In the genomic region with DNA sequence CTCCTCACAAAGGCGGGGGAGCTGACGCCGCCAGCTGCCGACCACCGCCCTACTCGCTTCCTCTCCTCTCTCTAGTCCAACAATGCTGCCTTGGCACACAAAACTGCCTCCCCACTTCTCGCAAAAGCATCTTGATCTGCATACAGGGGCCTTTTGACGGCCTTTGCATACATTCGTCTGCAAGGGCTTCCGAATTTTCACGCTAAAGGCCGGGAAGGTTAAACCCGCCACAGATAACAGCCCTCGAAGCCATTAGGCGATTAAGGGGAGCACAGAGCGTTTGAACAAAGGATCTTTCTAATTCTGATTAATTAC, we compare ENCODE assay signal across 9 mouse cellular contexts. TPM values are rescaled to one million over a fixed set of nuclear protein-coding genes. Genes with fewer than 3 reads are reported as not detected.
DNase-seq lines count a peak whose midpoint lies in the region; ATAC-seq and TF ChIP-seq lines count a peak whose summit lies in the region.
"Had no signal": no experiment of that assay in that cellular context is flagged by ENCODE, and none has a peak within 500 bp of the region (broad histone marks: within the 10 kb centered on the region; RNA-seq: fewer than 3 reads in every experiment).

No protein-coding gene starts in this region.

- in situ Hi-C loops in CH12.LX (cut with MboI; ENCODE audit: low pct_ligation_motif_present, low pct_unique_long_range_greater_than_20kb, low sequenced_read_pairs): loop anchor here (10.0 kb wide), 1 partner anchor 94 kb away; no protein-coding TSS in a partner anchor

- peaks cover 18% of the 10 kb centered on the region for H3K79me2 ChIP-seq in CH12.LX (replicated peaks; ENCODE audit: control insufficient read depth, extremely low read depth, insufficient read depth, poor library complexity, severe bottlenecking)
- no peaks in the 10 kb centered on the region for H3K79me2 ChIP-seq in liver, adult 2 months (ENCODE audit: control insufficient read depth, insufficient read depth, low read length)

- WGBS in embryonic facial prominence, embryonic 13.5 days: 26% methylated on average over 16 of the region's 16 CpGs
- WGBS in hindbrain, embryonic 10.5 days: 25% methylated on average over 16 of the region's 16 CpGs
- under 1% methylated on average over 16 of the region's 16 CpGs for WGBS in liver, adult 2 months
- WGBS in midbrain, embryonic 16.5 days: 21% methylated on average over 16 of the region's 16 CpGs

- no peak for TF ChIP-seq POLR2A in CH12.LX (IDR thresholded peaks at IDR 0.05; ENCODE audit: low read depth, low read length)
- no peak for TF ChIP-seq POLR2A in liver, adult 2 months (IDR thresholded peaks at IDR 0.05; ENCODE audit: extremely low read depth, insufficient read depth, low read length)

- dilution Hi-C loops in CH12.LX (cut with MboI; ENCODE audit: extremely low pct_ligation_motif_present, extremely low pct_unique_long_range_greater_than_20kb, low sequenced_read_pairs): no loop called here

- TF ChIP-seq RAD21 in CH12.LX (IDR thresholded peaks at IDR 0.05; ENCODE audit: low read depth, low read length): no peak

- no peak overlapping the region for H3K4me2 ChIP-seq in CH12.LX (ENCODE audit: insufficient read depth, low read depth, poor library complexity, severe bottlenecking)
- peak overlapping the region; percentile 56 for H3K4me2 ChIP-seq in embryonic facial prominence, embryonic 13.5 days
- no peak overlapping the region for H3K4me2 ChIP-seq in midbrain, embryonic 16.5 days (ENCODE audit: low read length)

- ATAC-seq in embryonic facial prominence, embryonic 13.5 days (ENCODE audit: insufficient number of reproducible peaks, insufficient read depth, low FRiP score, low TSS enrichment, low read depth): no peak
- no peak for ATAC-seq in midbrain, embryonic 16.5 days

- DNase-seq in cerebellum, adult 9-11 months: peak; percentile 25
- DNase-seq in cerebellum, adult 11 months: no peak
- DNase-seq in CH12.LX (ENCODE audit: extremely low read depth): no peak
- peak; percentile 42 for DNase-seq in hindbrain, embryonic 10.5 days (ENCODE audit: low spot score)
- DNase-seq in liver, adult 2 months (ENCODE audit: extremely low read depth, low read depth, low spot score): no peak
- DNase-seq in MN1 (ENCODE audit: low spot score): no peak

- TF ChIP-seq EP300 in CH12.LX (IDR thresholded peaks at IDR 0.05; ENCODE audit: low read length): no peak

- H3K4me3 ChIP-seq in CH12.LX (replicated peaks in 1 of 3; ENCODE audit: low read depth in 2 of 3, low read length in 2 of 3, poor library complexity in 1 of 3): peak overlapping the region; percentile 70 to 86 (median 70)
- H3K4me3 ChIP-seq in embryonic facial prominence, embryonic 13.5 days: peak overlapping the region; percentile 54
- H3K4me3 ChIP-seq in hindbrain, embryonic 10.5 days: peak overlapping the region; percentile 64
- peak overlapping the region; percentile 61 for H3K4me3 ChIP-seq in liver, adult 2 months (ENCODE audit: insufficient read depth, low read depth, low read length)
- H3K4me3 ChIP-seq in midbrain, embryonic 16.5 days (ENCODE audit: low read depth, low read length): peak overlapping the region; percentile 57

- no peak for TF ChIP-seq CTCF in CH12.LX (conservative IDR thresholded peaks at IDR 0.05 in 1 of 2, IDR thresholded peaks at IDR 0.05 in 1 of 2; ENCODE audit: low read depth in 2 of 2, low read length in 2 of 2)
- TF ChIP-seq CTCF in liver, adult 2 months (IDR thresholded peaks at IDR 0.05; ENCODE audit: low read depth, low read length): no peak

- peaks cover 5 to 7% of the 10 kb centered on the region in 2 experiments for H3K36me3 ChIP-seq in CH12.LX (replicated peaks in 1 of 2; ENCODE audit: control insufficient read depth in 1 of 2, insufficient read depth in 1 of 2, low read length in 1 of 2)
- no peaks in the 10 kb centered on the region for H3K36me3 ChIP-seq in embryonic facial prominence, embryonic 13.5 days
- H3K36me3 ChIP-seq in hindbrain, embryonic 10.5 days: peaks cover 8% of the 10 kb centered on the region
- H3K36me3 ChIP-seq in liver, adult 2 months (ENCODE audit: control insufficient read depth, insufficient read depth, low read length): peaks cover 5% of the 10 kb centered on the region; the same call in 1 of the 2 replicates
- no peaks in the 10 kb centered on the region for H3K36me3 ChIP-seq in midbrain, embryonic 16.5 days (ENCODE audit: control insufficient read depth, insufficient read depth, low read length)

- peaks cover 5 to 28% of the 10 kb centered on the region in 2 experiments; a peak in 3 of 4 replicates for H3K4me1 ChIP-seq in CH12.LX (ENCODE audit: control insufficient read depth in 1 of 2, insufficient read depth in 2 of 2)
- H3K4me1 ChIP-seq in embryonic facial prominence, embryonic 13.5 days: no peaks in the 10 kb centered on the region
- H3K4me1 ChIP-seq in hindbrain, embryonic 10.5 days (replicated peaks): peaks cover 22% of the 10 kb centered on the region
- H3K4me1 ChIP-seq in liver, adult 2 months (ENCODE audit: control insufficient read depth, insufficient read depth, low read length): no peaks in the 10 kb centered on the region; the same call in 1 of the 2 replicates
- H3K4me1 ChIP-seq in midbrain, embryonic 16.5 days (ENCODE audit: control insufficient read depth, insufficient read depth, low read length): peaks cover 5% of the 10 kb centered on the region; the same call in 1 of the 2 replicates

- H3K9me3 ChIP-seq in CH12.LX (replicated peaks; ENCODE audit: low read length): no peaks in the 10 kb centered on the region
- no peaks in the 10 kb centered on the region for H3K9me3 ChIP-seq in embryonic facial prominence, embryonic 13.5 days
- H3K9me3 ChIP-seq in hindbrain, embryonic 10.5 days: no peaks in the 10 kb centered on the region
- no peaks in the 10 kb centered on the region for H3K9me3 ChIP-seq in midbrain, embryonic 16.5 days (replicated peaks; ENCODE audit: control insufficient read depth, low read length, poor library complexity, severe bottlenecking)

- peak overlapping the region; percentile 95 for H3K9ac ChIP-seq in CH12.LX (ENCODE audit: insufficient read depth, low read depth)
- H3K9ac ChIP-seq in embryonic facial prominence, embryonic 13.5 days: peak overlapping the region; percentile 76
- peak overlapping the region; percentile 55 for H3K9ac ChIP-seq in liver, adult 2 months (ENCODE audit: low read depth, low read length)
- H3K9ac ChIP-seq in midbrain, embryonic 16.5 days (ENCODE audit: low read depth, low read length): peak overlapping the region; percentile 85

- H3K27me3 ChIP-seq in CH12.LX (replicated peaks): no peaks in the 10 kb centered on the region
- peaks cover 49% of the 10 kb centered on the region for H3K27me3 ChIP-seq in embryonic facial prominence, embryonic 13.5 days
- H3K27me3 ChIP-seq in hindbrain, embryonic 10.5 days (ENCODE audit: insufficient read depth, poor library complexity, severe bottlenecking): peaks cover 80% of the 10 kb centered on the region
- H3K27me3 ChIP-seq in liver, adult 2 months (ENCODE audit: control insufficient read depth, insufficient read depth, low read length): no peaks in the 10 kb centered on the region
- no peaks in the 10 kb centered on the region for H3K27me3 ChIP-seq in midbrain, embryonic 16.5 days (ENCODE audit: control insufficient read depth, insufficient read depth, low read depth, low read length)

- peak overlapping the region; percentile 87 for H3K27ac ChIP-seq in CH12.LX (ENCODE audit: insufficient read depth, low read depth)
- peak overlapping the region; percentile 82 for H3K27ac ChIP-seq in embryonic facial prominence, embryonic 13.5 days
- H3K27ac ChIP-seq in hindbrain, embryonic 10.5 days: peak overlapping the region; percentile 90
- peak overlapping the region; percentile 80 for H3K27ac ChIP-seq in liver, adult 2 months (replicated peaks; ENCODE audit: insufficient read depth, low read depth, low read length)
- H3K27ac ChIP-seq in midbrain, embryonic 16.5 days (ENCODE audit: low read length): peak overlapping the region; percentile 96

TF ChIP-seq in CH12.LX, 34 proteins besides CTCF, POLR2A, EP300 and RAD21 (continues in another document):
- TF ChIP-seq USF1 (IDR thresholded peaks at IDR 0.05; ENCODE audit: low read depth, low read length) (no peak), ZMIZ1 (IDR thresholded peaks at IDR 0.05; ENCODE audit: low read depth, low read length) (no peak), MAZ (IDR thresholded peaks at IDR 0.05; ENCODE audit: low read depth, low read length) (no peak), POLR2AphosphoS2 (IDR thresholded peaks at IDR 0.05; ENCODE audit: low read depth, low read length) (no peak), CHD1 (IDR thresholded peaks at IDR 0.05; ENCODE audit: low read depth, low read length) (no peak), UBTF (IDR thresholded peaks at IDR 0.05; ENCODE audit: low read depth, low read length) (no peak), JUND (conservative IDR thresholded peaks at IDR 0.05; ENCODE audit: low read depth, low read length) (no peak), MAFK (IDR thresholded peaks at IDR 0.05; ENCODE audit: insufficient replicate concordance, low read length) (no peak), TCF12 (IDR thresholded peaks at IDR 0.05; ENCODE audit: low read depth, low read length) (no peak), JUN (IDR thresholded peaks at IDR 0.05; ENCODE audit: insufficient read depth, low read depth, low read length) (no peak), ZC3H11A (IDR thresholded peaks at IDR 0.05; ENCODE audit: low read depth, low read length) (no peak), ELF1 (IDR thresholded peaks at IDR 0.05; ENCODE audit: low read depth, low read length) (no peak), GABPA (IDR thresholded peaks at IDR 0.05; ENCODE audit: insufficient replicate concordance, low read depth, low read length) (no peak), MAX (IDR thresholded peaks at IDR 0.05; ENCODE audit: low read length) (no peak)

RNA-seq across cellular contexts. Expression of a gene that starts 0.7 kb away (rescaled TPM):
- total RNA-seq in CH12.LX (2012; rRNA removed): 2,307 and 2,940 TPM in 2 replicates
- total RNA-seq in CH12.LX (2014; rRNA removed): 6,726 and 7,895 TPM in 2 replicates
- polyA plus RNA-seq in CH12.LX (2012; ENCODE audit: insufficient read length, low read depth): 1,685 and 1,828 TPM in 2 replicates
- 2,270 and 2,389 TPM in 2 replicates for polyA plus RNA-seq in embryonic facial prominence, embryonic 13.5 days (2015; fragmentation: Nextera tagmentation; extraction: Ambion mirVana)
- 4,143 and 5,498 TPM in 2 replicates for polyA plus RNA-seq in hindbrain, embryonic 10.5 days (2016; fragmentation: Nextera tagmentation; extraction: Ambion mirVana)
- 319 and 478 TPM in 2 replicates for total RNA-seq in liver, adult 2 months (2014; rRNA removed)
- polyA plus RNA-seq in liver, adult 2 months (2012; rRNA removed): 19.4 and 22.9 TPM in 2 replicates
- 4,447 and 4,880 TPM in 2 replicates for polyA plus RNA-seq in midbrain, embryonic 16.5 days (2015; fragmentation: Nextera tagmentation; extraction: Ambion mirVana)

RNA-seq across cellular contexts. Expression of a gene that starts 55.7 kb away (rescaled TPM):
- total RNA-seq in CH12.LX (2012; rRNA removed) (not detected in 2 replicates), CH12.LX (2014; rRNA removed) (not detected in 2 replicates)
- polyA plus RNA-seq in CH12.LX (2012; ENCODE audit: insufficient read length, low read depth): not detected in 2 replicates
- 0.10 and 0.58 TPM in 2 replicates for polyA plus RNA-seq in embryonic facial prominence, embryonic 13.5 days (2015; fragmentation: Nextera tagmentation; extraction: Ambion mirVana)
- 0.17 TPM in 1 of 2 replicates, not detected in the other for polyA plus RNA-seq in hindbrain, embryonic 10.5 days (2016; fragmentation: Nextera tagmentation; extraction: Ambion mirVana)
- total RNA-seq in liver, adult 2 months (2014; rRNA removed): 3.1 and 3.6 TPM in 2 replicates
- 0.09 and 0.10 TPM in 2 replicates for polyA plus RNA-seq in liver, adult 2 months (2012; rRNA removed)
- polyA plus RNA-seq in midbrain, embryonic 16.5 days (2015; fragmentation: Nextera tagmentation; extraction: Ambion mirVana): 0.06 TPM in 1 of 2 replicates, not detected in the other
- polyA plus RNA-seq: Patski had no signal

Comparison
In these comparisons a context has a peak if more than half of its experiments do, and no peak if none do; other contexts are left out.
1. DNase-seq: peak in cerebellum, adult 9-11 months (single experiment) and hindbrain, embryonic 10.5 days (single experiment); none in cerebellum, adult 11 months (single experiment), CH12.LX (single experiment), liver, adult 2 months (single experiment) and MN1 (single experiment).
2. RNA of a gene that starts 0.7 kb away (polyA plus RNA-seq): 4,143 to 5,498 TPM in hindbrain, embryonic 10.5 days, 4,447 to 4,880 TPM in midbrain, embryonic 16.5 days, 2,270 to 2,389 TPM in embryonic facial prominence, embryonic 13.5 days and 1,685 to 1,828 TPM in CH12.LX; 19.4 to 22.9 TPM in liver, adult 2 months; every median in the first group is over 10 times any median in the second.
3. Peak in every context shown above with its lines, with median percentiles within 50 percentile points of each other: H3K27ac ChIP-seq, H3K4me3 ChIP-seq and H3K9ac ChIP-seq.